Mouse (Mus musculus) forebrain, embryonic 13.5 days (tissue): Measurements from ENCODE around the gene Sprtn. TPM values are rescaled to one million over a fixed set of nuclear protein-coding genes. Genes with fewer than 3 reads are reported as not detected.
A peak's percentile ranks its signal among the peaks of the same experiment; 100 is the strongest.

Experiments used
- ATAC-seq: fragments of 200-750 bp; cut with Nextera tagmentation; 2 replicates; pipeline ENCODE4 v1.8.0; 2017
- H3K27ac ChIP-seq: fragments of 300-500 bp; sonication (generic); 2 replicates; pipeline ENCODE4 v1.5.1; 2015; ENCODE audit warnings: inconsistent platforms, mild to moderate bottlenecking, moderate library complexity
- H3K27me3 ChIP-seq: fragments of 300-500 bp; sonication (generic); 2 replicates; pipeline ENCODE4 v1.6.1; 2015; ENCODE audit warnings: mild to moderate bottlenecking, inconsistent platforms
- H3K36me3 ChIP-seq: fragments of 300-500 bp; sonication (generic); 2 replicates; pipeline ENCODE4 v1.6.1; 2015; ENCODE audit warnings: mild to moderate bottlenecking, inconsistent platforms; ENCODE audit not compliant: poor library complexity, severe bottlenecking
- H3K4me1 ChIP-seq: fragments of 300-500 bp; sonication (generic); 2 replicates; pipeline ENCODE4 v1.6.1; 2015; ENCODE audit warnings: inconsistent platforms
- H3K4me2 ChIP-seq: fragments of 300-500 bp; sonication (generic); 2 replicates; pipeline ENCODE4 v1.6.1; 2015; ENCODE audit warnings: inconsistent platforms, mild to moderate bottlenecking, moderate library complexity
- H3K4me3 ChIP-seq: fragments of 300-500 bp; sonication (generic); 2 replicates; pipeline ENCODE4 v1.5.1; 2015; ENCODE audit warnings: mild to moderate bottlenecking, inconsistent platforms
- H3K9ac ChIP-seq: fragments of 300-500 bp; sonication (generic); 2 replicates; pipeline ENCODE4 v1.6.1; 2015; ENCODE audit warnings: mild to moderate bottlenecking, inconsistent platforms
- H3K9me3 ChIP-seq: fragments of 300-500 bp; sonication (generic); replicated peaks from 2 replicates; pipeline ENCODE4 v1.6.1; 2016; ENCODE audit warnings: inconsistent platforms
- WGBS: fragments of 180-500 bp; shearing (Covaris S2); methylation state at CpG from one replicate; pipeline ENCODE4 v1.1.7; 2015; 5-methylcytosine and 5-hydroxymethylcytosine counted together
- polyA plus RNA-seq: library from polyadenylated mRNA; unstranded; fragments of >200 nt; fragmentation: Nextera tagmentation; extraction: Ambion mirVana; gene quantifications from 2 replicates; pipeline ENCODE4 v1.2.1, GENCODE M21; 2015

Gene Sprtn
- polyA plus RNA-seq = 9.6 and 9.8 TPM in 2 replicates

GRCm38 (mm10) chr8:124897386-124898250, at the start of gene Sprtn, which contains the start of gene Exoc8:
Gene Sprtn, plus strand, starts transcription at chr8:124897886.
Gene Exoc8, minus strand, starts transcription at chr8:124897705.
- H3K9me3 ChIP-seq = no peaks in the 10 kb centered on the region
- peak within 1 kb of the TSS; percentile 98 for H3K4me3 ChIP-seq
- H3K27me3 ChIP-seq = no peaks in the 10 kb centered on the region
- H3K9ac ChIP-seq = peak within 1 kb of the TSS; percentile 89
- ATAC-seq = peak; percentile 92
- peaks cover 56% of the 10 kb centered on the region for H3K36me3 ChIP-seq
- peaks cover 28% of the 10 kb centered on the region for H3K4me1 ChIP-seq
- peak within 1 kb of the TSS; percentile 70 for H3K27ac ChIP-seq
- H3K4me2 ChIP-seq = peak within 1 kb of the TSS; percentile 99
- WGBS = under 1% methylated on average over 113 of the region's 114 CpGs

- no peak for ATAC-seq
- peaks cover 63% of the 10 kb centered on the region for H3K36me3 ChIP-seq
- 100% methylated on average over 1 of the region's 1 CpGs for WGBS
These were observed 44.2 kb upstream of the Sprtn start for GRCm38 (mm10) chr8:124853511-124853910.

GRCm38 (mm10) chr8:124859466-124859865, 38.2 kb upstream of the Sprtn start:
- ATAC-seq = no peak
- Histone ChIP-seq H3K9ac (no peak overlapping the region), H3K4me1 (peaks cover 18% of the 10 kb centered on the region), H3K4me2 (no peak overlapping the region), H3K4me3 (no peak overlapping the region), H3K27ac (no peak overlapping the region), H3K27me3 (no peaks in the 10 kb centered on the region), H3K36me3 (peaks cover 65% of the 10 kb centered on the region), H3K9me3 (peaks cover 8% of the 10 kb centered on the region; the same call in 1 of the 2 replicates)

More at GRCm38 (mm10) chr8:124853511-124853910, 44.2 kb upstream of the Sprtn start:
- H3K4me3 ChIP-seq = no peak overlapping the region
- no peak overlapping the region for H3K9ac ChIP-seq
- H3K4me2 ChIP-seq = no peak overlapping the region
- H3K27ac ChIP-seq = no peak overlapping the region
- no peaks in the 10 kb centered on the region for H3K4me1 ChIP-seq
- no peaks in the 10 kb centered on the region for H3K27me3 ChIP-seq
- peaks cover 16% of the 10 kb centered on the region for H3K9me3 ChIP-seq

GRCm38 (mm10) chr8:124860188-124860587, 37.5 kb upstream of the Sprtn start:
- no peak overlapping the region for H3K9ac ChIP-seq
- H3K36me3 ChIP-seq = peaks cover 58% of the 10 kb centered on the region
- H3K27me3 ChIP-seq = no peaks in the 10 kb centered on the region
- no peak overlapping the region for H3K4me3 ChIP-seq
- H3K27ac ChIP-seq = no peak overlapping the region
- 94% methylated on average over 3 of the region's 3 CpGs for WGBS
- H3K4me2 ChIP-seq = no peak overlapping the region
- H3K9me3 ChIP-seq = peaks cover 4% of the 10 kb centered on the region; the same call in 1 of the 2 replicates
- H3K4me1 ChIP-seq = peaks cover 22% of the 10 kb centered on the region
- ATAC-seq = no peak

GRCm38 (mm10) chr8:124862321-124863162, 35.1 kb upstream of the Sprtn start, which contains the start of the genes Gnpat and 2810004N23Rik:
Gene Gnpat, plus strand, starts transcription at chr8:124863033.
Gene 2810004N23Rik, minus strand, starts transcription at chr8:124863120.
- peaks cover 43% of the 10 kb centered on the region for H3K36me3 ChIP-seq
- H3K27me3 ChIP-seq = no peaks in the 10 kb centered on the region
- peak within 1 kb of the TSS; percentile 84 for H3K4me2 ChIP-seq
- H3K9me3 ChIP-seq = no peaks in the 10 kb centered on the region
- peak within 1 kb of the TSS; percentile 88 for H3K27ac ChIP-seq
- 1% methylated on average over 55 of the region's 55 CpGs for WGBS
- H3K4me3 ChIP-seq = peak within 1 kb of the TSS; percentile 97
- peaks cover 22% of the 10 kb centered on the region for H3K4me1 ChIP-seq
- peak within 1 kb of the TSS; percentile 96 for H3K9ac ChIP-seq
- peak; percentile 99 for ATAC-seq

GRCm38 (mm10) chr8:124863163-124863677, 34.5 kb upstream of the Sprtn start:
- Histone ChIP-seq H3K9ac (peak overlapping the region; percentile 96), H3K27ac (peak overlapping the region; percentile 88), H3K4me3 (peak overlapping the region; percentile 97), H3K27me3 (no peaks in the 10 kb centered on the region), H3K36me3 (peaks cover 38% of the 10 kb centered on the region), H3K4me1 (peaks cover 22% of the 10 kb centered on the region), H3K4me2 (peak overlapping the region; percentile 84), H3K9me3 (no peaks in the 10 kb centered on the region)
- peak; percentile 91 for ATAC-seq
- WGBS = 0% methylated on average over 31 of the region's 33 CpGs

- Histone ChIP-seq H3K27ac (no peak overlapping the region), H3K9me3 (no peaks in the 10 kb centered on the region), H3K4me1 (peaks cover 22% of the 10 kb centered on the region), H3K4me3 (peak overlapping the region; percentile 97), H3K9ac (peak overlapping the region; percentile 96), H3K27me3 (no peaks in the 10 kb centered on the region), H3K36me3 (peaks cover 33% of the 10 kb centered on the region), H3K4me2 (peak overlapping the region; percentile 84)
- 21% methylated on average over 8 of the region's 8 CpGs for WGBS
- ATAC-seq = no peak
These were observed 34.0 kb upstream of the Sprtn start for GRCm38 (mm10) chr8:124863729-124864128.

GRCm38 (mm10) chr8:124866669-124867068, 31.0 kb upstream of the Sprtn start:
- WGBS = 87% methylated on average over 3 of the region's 3 CpGs

GRCm38 (mm10) chr8:124867126-124867525, 30.6 kb upstream of the Sprtn start:
- Histone ChIP-seq H3K4me2 (no peak overlapping the region), H3K4me3 (no peak overlapping the region), H3K36me3 (peaks cover 27% of the 10 kb centered on the region), H3K9me3 (no peaks in the 10 kb centered on the region), H3K4me1 (peaks cover 15% of the 10 kb centered on the region), H3K27ac (no peak overlapping the region), H3K27me3 (no peaks in the 10 kb centered on the region), H3K9ac (no peak overlapping the region)
- no peak for ATAC-seq
- 91% methylated on average over 2 of the region's 2 CpGs for WGBS

More at GRCm38 (mm10) chr8:124866669-124867068, 31.0 kb upstream of the Sprtn start:
- Histone ChIP-seq H3K4me1 (peaks cover 19% of the 10 kb centered on the region), H3K27me3 (no peaks in the 10 kb centered on the region), H3K36me3 (peaks cover 22% of the 10 kb centered on the region), H3K4me3 (no peak overlapping the region), H3K27ac (no peak overlapping the region), H3K9ac (no peak overlapping the region), H3K4me2 (no peak overlapping the region), H3K9me3 (no peaks in the 10 kb centered on the region)
- no peak for ATAC-seq

- Histone ChIP-seq H3K9ac (no peak overlapping the region), H3K9me3 (no peaks in the 10 kb centered on the region), H3K4me1 (0 out of 2 replicates have a peak, but pooled peaks cover 2% of the 10 kb centered on the region), H3K27me3 (no peaks in the 10 kb centered on the region), H3K4me3 (no peak overlapping the region), H3K4me2 (no peak overlapping the region), H3K27ac (no peak overlapping the region), H3K36me3 (peaks cover 52% of the 10 kb centered on the region)
- no peak for ATAC-seq
- 85% methylated on average over 6 of the region's 6 CpGs for WGBS
These were observed 28.0 kb upstream of the Sprtn start for GRCm38 (mm10) chr8:124869708-124870107.

GRCm38 (mm10) chr8:124871474-124871873, 26.2 kb upstream of the Sprtn start:
- Histone ChIP-seq H3K27ac (no peak overlapping the region), H3K27me3 (no peaks in the 10 kb centered on the region), H3K4me3 (no peak overlapping the region), H3K9me3 (no peaks in the 10 kb centered on the region), H3K9ac (no peak overlapping the region), H3K36me3 (peaks cover 65% of the 10 kb centered on the region), H3K4me2 (no peak overlapping the region), H3K4me1 (no peaks in the 10 kb centered on the region)
- WGBS = 91% methylated on average over 7 of the region's 7 CpGs
- no peak for ATAC-seq
